Mouse (Mus musculus): ENCODE measurements around the gene Mamstr. TPM values are rescaled to one million over a fixed set of nuclear protein-coding genes. Genes with fewer than 3 reads are reported as not detected.
A peak's percentile ranks its signal among the peaks of the same experiment; 100 is the strongest.
"Not testable (repeated sequence)": the region's sequence is repeated elsewhere in the genome, so short reads cannot be mapped to it uniquely, and the experiment has no call there.

Gene Mamstr
- total RNA-seq, 1 experiment from 2014 or later: 3.5 TPM

DNA sequence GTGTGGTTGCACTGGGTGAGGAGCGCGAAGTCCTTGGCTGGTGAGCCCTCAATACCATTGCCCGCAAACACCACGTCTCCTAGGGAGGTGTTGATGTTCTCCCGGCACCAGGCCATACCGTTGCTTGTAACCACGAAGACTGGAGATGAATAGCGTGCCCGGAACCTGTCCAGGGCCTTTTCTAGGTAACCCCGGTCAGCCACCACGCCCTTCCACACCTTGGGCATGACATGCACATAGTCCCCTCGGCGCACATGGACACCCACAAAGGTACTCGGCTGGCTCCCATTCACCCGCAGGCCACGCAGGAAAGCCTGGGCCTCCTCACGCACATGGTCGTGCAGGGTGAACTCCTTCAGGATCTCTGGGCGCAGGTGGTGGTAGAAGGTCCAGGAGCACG is 10.7 kb downstream of the Mamstr start:
- not testable (repeated sequence) for DNase-seq

DNA sequence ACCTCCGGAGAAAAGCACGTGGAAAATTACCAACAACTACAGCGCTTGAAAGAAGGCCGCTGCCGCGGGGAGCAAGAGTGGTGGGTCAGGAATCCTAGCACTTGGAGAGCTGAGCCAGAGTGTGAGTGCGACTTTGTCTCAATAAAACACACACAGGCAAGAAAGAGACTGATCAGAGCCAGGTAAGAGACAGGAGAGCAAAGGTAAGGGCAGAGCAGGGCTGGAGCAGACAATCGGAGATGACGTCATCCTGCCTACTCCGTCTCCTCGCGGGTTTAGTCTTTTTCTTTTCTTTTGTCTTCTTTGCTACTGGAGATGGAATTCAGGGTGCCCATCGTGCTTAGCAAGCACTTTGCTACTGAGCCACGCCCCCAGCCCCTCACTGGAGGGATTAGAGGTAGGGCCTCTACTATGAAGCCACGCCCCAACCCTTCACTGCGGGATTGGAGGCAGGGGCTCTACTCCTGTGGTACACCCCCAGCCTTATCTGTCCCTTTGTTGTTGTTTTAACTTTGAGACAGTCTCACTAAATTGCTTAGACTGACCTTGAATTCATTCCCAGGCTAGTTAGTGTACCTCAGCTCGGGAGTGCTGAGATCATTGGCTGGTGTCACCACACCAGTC is 14.8 kb downstream of the Mamstr start:
- no peak for DNase-seq

DNA sequence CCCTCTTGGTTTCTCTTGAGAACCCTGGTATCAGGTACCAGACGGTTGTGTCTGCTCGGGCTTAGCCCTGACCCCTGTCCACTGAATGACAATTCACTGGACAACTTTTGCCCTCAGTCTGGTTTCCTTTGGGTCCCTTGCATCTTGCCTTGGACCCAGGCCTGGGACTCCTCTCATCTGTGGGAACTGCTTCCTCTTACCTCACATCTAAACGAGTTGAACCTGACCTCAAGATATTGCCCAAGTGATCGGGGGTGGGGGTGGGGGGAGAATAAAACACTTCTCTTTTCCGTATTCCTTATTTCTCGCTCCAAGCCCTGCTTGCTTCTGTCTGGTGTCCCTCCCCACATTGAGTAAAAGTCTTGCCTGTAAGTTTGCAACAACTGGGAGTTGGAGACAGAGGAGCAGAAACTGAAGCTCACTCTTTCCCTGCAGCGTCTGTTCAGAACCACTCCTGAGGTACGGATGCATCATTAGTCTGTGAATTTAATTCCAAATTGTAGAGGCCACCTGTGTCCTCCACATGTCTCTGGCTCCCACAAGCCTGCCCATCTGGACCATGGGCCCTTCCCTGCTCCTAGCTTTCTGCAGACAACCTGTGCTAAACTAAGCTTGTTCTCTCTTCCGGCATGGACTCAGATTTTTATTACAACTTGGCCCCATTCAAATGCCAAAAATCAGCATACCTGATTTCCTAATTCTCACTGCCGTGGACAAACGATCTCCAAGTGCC is 21.1 kb downstream of the Mamstr start:
- DNase-seq: no peak

DNA sequence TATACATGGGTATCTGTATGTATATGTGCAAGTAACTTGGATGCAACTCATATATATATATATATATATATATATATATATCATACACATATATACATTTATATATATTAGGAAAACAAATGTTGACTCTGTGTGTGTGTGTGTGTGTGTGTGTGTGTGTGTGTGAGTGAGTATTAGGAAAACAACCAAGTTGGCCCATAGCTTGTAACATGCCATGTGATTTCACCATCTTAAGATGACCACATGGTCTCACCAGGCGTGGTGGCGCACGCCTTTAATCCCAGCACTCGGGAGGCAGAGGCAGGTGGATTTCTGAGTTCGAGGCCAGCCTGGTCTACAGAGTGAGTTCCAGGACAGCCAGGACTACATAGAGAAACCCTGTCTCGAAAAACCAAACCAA is 21.9 kb downstream of the Mamstr start:
- DNase-seq: not testable (repeated sequence)

DNA sequence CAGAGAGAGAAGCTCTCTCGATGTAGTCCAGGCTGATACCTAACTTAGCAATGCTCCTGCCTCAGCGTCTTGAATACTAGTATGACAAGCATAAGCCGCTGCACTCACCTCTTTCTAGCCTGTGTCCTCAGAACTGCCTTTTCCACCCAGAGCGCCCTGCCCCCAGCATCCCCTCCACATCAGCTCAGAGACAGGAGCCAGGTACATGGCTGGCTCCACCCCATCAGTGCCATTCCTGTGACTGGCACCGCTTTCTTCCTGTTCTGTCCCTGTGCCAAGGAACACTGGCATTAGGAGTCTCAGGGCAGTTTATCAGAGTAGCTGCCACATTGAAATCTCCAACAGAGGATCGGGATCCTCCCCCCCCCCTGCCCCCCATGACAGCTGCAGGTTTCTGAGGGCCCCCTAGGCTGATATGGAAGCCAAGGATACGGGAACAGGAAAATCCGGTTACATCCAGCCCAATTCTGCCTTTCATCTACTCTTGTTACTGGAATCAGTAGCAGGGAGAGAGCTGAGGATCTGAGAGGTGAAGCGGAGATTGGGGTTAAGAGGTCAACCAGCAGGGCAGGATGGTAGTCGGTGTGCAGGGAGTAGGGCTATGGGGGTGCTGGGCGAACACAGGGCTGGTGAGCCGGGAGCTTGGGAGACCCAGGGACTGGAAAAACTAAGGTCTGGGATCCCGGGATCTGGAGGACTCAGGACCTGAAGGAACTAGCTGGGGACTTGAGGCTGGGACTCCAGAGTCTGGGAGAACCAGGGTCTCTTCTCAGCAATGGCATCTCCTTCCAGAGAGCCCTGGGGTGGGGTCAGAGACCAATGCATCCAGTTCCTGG is 25.7 kb downstream of the Mamstr start:
- no peak for DNase-seq

DNA sequence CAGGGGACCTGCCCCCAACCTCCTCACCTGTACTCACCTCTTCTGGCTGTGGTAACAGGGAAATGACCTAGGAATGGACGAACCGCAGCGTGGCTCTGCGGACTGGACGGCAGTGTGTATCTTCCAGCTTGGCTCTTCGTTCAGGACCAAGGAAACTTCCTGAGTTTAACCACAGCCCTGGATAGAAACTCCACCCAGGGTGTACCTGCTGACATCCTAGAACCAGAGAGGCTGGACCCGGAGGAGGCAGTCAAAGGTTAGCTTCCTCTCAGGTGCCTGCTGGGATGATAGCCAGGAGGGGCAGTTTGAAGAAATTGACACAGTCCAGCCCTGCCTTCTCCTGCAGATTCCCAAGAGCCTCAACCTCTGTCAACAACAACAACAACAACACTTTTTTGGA is 26.4 kb downstream of the Mamstr start, which contains the start of gene Fut2:
Gene Fut2, minus strand, starts transcription at position 234 of the 400 bp plus-strand sequence.
- DNase-seq: no peak

DNA sequence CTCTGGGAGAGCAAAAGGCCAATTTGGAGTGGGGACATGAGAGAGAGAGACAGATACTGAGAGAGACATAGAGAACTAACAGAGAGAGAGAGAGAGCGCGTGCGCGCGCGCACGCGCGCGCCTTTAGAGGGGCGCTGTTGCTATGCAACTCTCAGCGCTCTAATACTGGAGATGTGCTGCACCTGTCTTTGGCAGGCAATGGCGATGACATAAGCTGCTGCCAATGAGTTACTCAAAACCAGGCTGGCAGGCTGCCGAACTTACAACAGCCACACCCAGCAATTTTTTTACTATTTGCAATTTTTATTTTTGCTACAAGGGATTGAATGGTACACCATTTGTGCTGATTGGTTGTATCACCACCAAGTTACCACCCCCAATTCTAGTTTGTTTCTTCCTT is 28.0 kb downstream of the Mamstr start:
- DNase-seq: no peak

DNA sequence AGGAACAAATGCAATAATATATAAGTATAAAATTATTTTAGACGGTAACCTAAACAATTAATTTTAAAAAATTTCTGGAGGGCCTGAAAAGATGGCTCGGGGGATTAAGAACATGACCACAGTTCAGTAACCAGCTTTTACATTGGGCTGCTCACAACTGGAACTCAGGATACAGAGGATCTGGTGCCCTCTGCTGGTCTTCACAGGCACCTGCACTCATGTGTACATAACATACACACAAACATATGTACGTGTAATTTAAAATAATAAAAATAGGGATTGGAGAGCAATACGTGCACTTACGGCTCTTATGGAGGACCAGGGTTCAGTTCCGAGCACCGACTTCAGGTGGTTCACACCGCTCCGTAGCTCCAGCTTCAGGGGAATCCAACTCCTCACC is 29.1 kb downstream of the Mamstr start:
- DNase-seq: no peak

DNA sequence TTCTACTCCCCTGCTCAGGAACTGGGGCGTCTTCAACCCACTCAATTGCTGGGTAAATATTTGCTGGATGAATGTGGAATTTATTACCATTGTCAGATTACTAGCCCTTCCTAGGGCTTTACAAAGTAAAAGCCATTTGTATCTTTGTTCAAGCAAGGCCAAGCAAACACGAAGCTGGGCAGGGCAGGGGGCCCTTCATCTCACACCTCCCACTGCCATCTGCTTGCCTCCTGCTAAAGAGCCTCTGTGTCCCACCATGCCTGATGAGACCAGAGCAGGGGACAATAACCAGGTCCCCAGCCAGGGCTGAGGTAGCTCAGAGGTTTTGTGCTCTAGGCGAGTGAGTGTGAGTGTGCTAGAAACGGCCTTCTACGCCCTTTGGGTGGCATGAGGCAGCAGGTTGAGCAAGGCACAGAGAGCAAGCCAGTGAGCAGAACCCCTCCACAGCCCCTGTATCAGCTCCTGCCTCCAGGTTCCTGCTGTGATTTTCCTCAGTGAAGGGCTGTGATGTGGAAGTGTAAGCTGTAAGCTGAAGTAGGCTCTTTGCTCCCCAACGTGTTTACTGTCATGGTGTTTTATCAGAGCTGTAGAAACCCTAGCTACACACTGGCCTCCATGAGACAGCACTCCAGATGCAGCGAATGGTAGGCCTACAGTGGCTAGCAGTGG is 38.0 kb downstream of the Mamstr start:
- no peak for DNase-seq

DNA sequence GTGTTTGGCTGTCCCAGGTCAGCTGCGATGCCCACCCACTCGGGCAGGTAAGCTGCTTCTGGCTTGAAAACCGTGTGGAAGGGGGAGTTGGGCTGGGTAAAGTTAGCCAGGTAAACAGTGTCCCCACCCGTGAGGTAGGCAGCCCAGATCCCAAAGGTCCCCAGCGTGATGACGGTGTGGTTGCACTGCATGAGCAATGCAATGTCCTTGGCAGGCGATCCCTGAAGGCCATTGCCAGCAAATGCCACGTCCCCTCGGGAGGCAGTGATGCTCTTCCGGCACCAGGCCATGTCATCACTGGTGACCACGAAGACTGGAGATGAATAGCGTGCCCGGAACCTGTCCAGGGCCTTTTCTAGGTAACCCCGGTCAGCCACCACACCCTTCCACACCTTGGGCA is 38.7 kb downstream of the Mamstr start:
- DNase-seq: peak; percentile 62

DNA sequence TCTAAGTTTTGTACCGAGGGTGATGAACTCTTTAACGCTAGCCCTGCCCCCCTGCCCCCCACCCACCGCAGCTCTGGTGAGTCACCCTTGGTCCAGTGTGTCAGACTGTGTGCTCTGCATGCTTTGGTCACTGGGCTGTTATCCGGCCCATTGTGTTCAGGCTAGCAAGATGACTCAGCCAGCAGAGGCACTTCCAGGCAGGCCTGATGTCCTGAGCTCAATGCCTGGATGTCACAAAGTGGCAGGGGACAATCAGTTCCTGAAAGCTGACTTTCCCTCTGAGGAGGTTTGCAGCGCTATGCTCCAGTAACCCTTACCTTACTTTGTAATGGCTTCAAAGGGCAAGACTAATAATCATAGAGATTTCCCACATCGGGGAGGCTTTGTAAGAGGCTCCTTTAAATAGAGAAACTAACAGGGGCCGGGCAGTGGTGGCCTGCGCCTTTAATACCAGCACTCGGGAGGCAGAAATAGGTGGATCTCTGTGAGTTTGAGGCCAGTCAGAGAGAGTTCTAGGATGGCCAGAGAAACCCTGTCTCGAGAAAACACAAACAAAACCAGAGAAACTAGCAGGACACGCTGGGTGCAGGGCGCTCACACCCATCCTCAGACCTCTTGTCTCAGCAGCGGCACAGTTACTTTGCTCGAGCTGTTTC is 40.3 kb downstream of the Mamstr start:
- DNase-seq: peak; percentile 56

DNA sequence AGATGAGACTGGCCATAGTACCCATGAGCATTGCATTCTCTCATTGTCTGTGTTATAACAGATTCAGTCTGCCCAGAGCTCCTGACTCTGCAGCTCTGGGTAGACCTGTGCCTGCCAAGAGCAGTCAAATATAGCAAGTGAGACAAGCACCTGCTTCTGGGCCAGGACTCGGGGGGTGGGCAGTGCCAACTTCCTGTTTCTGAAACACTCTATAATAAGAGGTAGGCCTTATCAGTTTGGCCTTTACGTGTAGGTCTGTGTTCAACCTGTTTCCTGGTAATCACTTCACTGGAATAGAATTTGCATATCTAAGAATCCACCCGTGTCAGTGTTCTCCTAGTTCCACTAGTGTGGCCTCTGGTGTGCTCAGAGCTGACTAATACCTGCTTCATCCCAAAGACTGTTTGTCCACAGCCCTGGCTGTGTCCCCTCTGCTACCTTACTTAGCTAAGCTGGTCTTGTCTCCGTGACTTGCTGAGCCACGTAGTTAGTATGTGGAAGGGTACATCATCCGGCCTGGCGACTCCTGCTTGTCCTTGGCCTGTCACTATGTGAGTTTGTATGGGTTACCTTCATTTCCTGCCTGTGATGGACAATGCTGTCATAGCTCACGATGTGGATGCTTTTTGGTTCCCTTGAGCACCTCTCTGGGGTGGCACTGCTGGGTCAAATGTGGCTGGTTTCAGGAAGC is 41.4 kb downstream of the Mamstr start:
- no peak for DNase-seq

DNA sequence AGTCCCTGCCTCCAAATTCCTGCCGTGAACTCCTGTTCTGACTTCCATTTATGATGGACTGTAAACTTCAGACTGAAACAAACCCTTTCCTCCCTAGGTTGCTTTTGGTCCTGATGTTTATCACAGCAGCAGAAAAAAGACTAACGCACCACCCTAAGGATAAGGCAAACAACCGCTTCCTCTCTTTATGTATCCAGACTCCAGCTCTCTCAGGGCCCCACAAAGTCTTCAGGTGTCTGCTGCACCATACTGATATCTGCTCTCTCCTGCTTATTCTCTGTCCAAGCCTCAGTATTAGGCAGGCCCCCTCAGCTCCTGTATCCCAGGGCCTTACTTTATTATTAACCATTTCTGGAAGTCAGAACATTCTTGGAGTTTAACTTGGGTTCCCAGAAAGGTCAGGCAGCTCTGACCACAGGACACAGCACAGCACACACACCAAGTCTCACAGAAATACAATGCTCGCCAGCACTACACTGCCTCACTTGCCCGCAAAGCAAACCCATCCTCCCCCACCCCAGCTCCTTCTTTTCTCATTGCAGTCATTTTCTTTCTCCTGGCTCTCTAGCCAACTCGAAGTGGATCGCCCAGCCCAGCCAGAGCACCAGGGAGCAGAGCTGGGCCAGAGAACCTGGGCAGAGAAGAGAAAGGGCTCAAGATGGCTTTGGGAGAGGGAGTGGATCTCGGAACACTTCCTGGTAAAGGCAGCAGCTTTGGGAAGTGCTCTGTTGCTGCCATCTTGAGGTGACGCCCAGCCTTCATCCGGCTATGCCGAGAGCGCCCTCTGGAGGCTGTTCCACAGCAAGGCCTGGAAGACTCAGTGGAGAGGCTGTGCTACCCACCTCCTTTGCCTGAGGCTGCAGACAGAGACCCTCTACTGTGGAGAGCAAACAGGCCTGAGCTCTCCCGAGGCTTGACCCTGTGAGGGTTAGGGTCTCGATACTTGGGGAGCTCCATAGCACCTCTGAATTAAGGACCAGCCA is 42.7 kb downstream of the Mamstr start:
- peak; percentile 90 for DNase-seq

DNA sequence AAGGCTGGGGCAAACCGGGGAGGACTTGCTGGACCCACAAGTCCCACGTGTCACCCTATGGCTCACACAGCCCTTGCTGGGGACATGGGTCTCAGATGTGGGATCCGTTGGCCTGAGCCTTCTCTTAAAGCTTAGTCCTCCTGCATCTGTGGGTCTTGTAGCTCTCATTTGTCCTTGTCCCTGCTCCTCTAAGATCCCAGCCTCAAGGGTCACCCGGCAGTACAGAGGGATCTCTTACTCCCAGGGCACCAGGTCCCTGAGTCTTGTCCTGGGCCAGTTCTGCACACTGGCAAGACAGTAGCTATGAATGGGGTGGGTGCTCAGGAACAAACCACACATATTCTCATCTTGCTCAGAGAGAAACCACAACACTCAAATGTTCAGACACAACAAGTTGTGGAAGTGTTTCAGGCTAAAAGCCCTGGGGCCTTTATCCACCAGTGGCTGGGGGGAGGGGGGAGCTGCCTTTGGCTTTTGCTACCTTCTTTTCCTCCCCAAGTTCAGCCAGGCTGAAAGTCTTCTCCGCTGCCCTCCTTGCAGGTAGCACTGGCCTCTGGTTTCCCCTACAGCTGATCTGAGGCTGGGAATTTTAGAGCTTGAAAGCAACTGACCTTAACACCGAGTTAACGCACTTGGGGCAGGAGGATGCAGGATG is 43.7 kb downstream of the Mamstr start, which contains the start of gene Ntn5:
Gene Ntn5, plus strand, starts transcription at position 627 of the 655 bp plus-strand sequence.
- DNase-seq: no peak

DNA sequence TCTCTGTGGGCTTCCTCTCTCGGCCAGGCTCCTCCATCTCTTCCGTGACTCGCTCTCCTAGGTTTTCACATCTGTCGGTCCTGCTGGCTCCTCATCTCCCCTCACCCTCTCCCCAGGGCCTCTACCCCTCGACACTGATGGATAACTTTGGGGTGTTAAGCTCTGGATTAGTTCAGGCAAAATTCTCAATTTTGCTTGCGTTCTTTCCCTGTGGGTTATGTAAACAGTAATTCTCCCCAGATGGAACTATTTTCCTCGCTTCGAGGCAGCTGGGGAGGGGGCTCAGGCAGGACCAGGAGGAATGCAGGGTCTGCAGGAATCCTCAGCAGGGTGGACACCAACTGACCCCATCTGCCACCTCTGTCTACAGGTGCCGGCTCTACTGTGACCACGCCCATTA is 46.0 kb downstream of the Mamstr start:
- no peak for DNase-seq

DNA sequence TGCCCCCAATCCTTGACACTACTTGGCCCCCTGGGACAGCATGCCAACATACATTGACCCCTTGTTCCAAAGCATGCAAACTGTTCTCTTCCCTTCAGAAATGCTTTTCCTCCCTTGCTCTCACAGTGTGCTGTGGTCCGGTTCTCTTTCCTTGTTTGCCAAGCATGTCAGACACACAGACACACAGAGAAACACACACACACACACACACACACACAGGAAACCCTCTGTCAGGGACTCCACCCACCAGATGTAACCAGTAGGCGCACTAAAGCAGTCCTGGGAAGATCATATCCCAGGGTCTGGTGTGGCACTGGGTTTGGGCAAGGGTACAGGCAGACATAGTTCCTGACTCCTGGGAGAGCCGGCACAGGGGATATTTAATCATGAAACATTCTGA is 47.1 kb downstream of the Mamstr start:
- DNase-seq: no peak

DNA sequence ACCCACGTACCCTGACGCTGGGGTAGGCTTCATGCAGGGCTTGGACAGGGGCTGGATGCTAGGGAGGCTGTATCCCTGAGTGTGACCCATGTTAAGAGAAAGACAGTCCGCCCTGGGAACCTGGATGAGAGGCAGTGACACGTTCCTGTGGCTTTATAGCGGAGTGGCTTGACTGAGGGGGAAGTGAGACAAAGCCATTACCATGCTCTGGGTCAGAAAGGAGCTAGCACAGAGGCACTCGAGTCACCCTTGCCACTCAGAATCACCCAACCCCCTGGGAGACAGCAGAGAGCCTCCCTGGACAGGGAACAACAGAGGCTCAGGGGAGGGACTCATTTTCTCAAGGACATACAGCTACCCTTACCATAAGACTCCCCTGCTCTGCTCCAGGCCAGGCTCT is 49.3 kb downstream of the Mamstr start:
- no peak for DNase-seq

DNA sequence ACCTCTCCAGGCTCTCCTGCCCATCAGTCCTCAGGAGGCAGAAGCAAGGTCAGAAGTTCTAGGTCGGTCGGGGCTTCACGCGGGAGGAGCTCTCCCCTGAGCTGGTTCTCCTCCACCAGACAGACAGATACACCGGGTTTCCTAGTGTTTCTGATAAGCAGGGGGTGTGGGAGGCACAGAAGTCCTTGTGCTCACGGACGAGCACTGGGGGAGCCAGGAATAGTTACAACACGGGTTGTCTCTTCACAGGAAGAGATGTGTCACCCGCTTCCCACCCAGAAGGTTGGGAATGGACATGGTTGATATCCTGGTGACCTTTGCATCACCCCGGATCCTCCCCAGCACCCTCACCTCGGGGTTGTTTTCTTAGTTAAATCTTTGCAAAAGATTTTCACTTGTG is 50.0 kb downstream of the Mamstr start:
- no peak for DNase-seq

DNA sequence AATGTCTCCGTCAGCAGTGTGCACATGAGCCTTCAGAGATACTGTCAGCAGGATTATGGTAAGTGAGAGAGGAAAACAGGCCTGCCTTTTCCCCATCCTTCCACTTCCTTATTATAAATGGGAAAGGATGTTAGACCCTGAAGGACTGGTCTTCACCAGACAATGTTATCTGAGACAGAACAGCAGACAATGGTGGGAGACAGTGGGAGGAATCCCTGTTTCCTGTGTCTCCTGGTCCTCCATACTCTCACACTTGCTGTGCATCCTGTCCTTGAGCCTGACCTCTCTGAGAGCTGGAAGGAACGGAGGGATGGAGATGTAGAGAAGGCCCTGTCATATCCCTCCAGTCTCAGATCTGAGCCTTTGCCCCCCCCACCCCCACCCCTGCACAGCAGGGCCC is 52.6 kb downstream of the Mamstr start:
- no peak for DNase-seq

Measured in adrenal gland, postnatal 25 days (tissue).